Mouse (Mus musculus) embryo, embryonic 11.5 days (tissue): ENCODE measurements around the gene St6gal2.

Source experiments
- DNase-seq: peaks from one replicate; pipeline ENCODE4 v3.0.0-alpha.2; 2012; ENCODE audit warnings: low read depth, low spot score

Gene St6gal2

DNA sequence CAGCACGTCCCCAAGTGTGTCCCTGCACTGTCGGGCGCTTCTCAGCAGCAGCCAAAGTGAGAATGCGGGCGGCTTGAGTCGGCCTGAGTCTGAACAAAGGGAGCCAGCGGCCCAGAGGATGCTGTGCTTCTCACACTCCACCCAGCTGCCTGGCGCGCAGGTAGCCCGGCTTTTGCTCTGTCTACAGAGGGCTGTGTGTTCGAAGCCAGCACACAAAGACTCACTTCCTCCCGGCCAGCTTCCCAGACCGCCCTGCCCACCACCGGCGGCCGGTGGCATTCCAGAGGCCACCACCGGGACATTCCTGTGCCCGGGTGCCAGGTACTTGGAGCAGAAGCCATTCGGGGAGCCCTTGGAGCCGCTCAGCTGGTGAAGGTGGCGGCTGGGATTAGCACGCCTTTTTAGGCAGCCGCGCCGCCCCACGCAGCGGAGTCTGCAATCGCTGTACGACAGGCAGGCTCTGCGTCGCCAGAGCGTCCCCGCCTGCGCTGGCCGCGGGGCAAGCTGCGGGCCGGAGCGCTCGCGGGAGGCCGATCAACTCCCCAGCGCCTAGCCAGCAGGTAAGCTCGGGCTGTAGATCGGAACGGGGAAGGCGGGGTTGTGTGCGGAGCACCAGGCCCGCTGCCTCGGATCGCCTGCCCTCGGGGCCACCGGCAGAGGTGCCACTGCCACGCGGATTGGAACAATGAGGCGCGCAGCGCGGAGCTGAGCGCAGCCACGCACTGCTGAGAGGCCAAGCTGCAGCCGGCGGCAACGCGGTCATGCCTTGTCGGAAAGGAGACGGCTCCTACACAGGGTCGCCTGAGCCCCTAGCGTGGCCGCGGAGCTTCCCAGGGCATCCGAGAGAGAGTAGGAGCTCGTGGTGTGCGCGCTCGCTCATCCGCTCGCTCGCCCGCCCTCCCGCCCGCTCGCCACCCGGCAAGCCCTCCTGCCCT is at the start of gene St6gal2:
Gene St6gal2 (plus strand): TSS at position 133 of the 935 bp plus-strand sequence.
- peak; percentile 51 for DNase-seq

DNA sequence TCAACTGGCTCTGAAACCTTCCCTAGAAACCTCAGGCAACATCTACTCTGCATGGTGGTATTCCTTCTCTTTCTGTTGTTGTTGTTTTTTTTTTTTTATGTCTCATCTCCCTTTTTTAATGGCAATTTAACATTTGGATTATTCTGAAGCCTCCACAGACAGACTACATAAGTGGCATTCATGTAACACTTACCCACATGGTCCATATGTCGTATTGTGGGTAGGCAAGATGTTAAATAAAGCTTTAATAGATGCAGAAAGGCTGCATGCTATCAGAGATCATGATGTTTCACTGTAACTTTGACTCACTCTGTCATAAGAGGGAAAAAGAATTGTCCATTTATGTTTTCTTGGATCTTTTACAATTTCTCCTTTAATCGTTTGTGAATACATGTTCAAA is 39.1 kb upstream of the St6gal2 start:
- DNase-seq, result no peak

GRCm38 (mm10) chr17:55416519-55416918 is 28.7 kb upstream of the St6gal2 start:
- DNase-seq, result no peak

GRCm38 (mm10) chr17:55446185-55446527 is 974 bp downstream of the St6gal2 start:
- peak; percentile 27 for DNase-seq

DNA sequence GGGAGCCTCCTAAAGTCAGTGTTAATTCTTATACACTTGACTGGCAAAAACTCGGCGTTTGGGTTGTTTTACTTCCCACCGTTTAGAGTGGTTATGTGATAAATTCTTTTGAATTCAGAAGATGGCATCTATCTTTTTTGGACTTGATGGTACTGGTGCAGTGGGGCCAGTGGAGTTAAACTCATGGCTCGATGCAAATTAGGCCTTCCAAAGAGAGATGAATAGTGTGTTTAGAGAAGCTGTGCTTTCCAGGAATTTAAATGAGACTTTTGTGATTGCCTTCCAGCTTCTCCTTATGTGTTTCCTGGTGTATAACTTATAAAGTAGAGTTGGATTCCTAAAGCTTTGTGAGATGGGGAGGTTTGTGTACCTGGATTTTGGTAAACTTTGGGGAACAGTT is 1.5 kb downstream of the St6gal2 start:
- DNase-seq, result no peak

- no peak for DNase-seq
These were observed 5.8 kb downstream of the St6gal2 start for GRCm38 (mm10) chr17:55450943-55451342.

- no peak for DNase-seq
These were observed 9.3 kb downstream of the St6gal2 start for GRCm38 (mm10) chr17:55454487-55454886.

DNA sequence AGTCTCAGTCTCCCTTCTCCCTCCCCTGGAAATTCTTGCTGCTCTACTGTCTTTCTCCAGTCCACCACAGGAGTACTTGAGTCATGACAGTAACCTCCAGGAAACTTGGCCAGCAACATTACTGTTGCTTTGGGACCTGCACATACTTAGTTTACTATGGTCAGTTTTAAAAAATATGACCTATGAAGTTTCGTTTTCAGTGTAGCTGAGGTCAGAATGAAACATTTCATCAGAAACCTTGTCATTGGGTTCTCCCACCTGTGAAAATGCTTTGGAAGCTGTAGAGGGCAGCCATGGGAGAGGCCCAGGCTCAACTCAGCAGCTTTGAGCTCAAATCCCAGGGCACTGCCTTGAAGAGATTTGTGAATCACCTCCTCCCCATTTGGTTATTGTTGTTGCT is 15.0 kb downstream of the St6gal2 start:
- DNase-seq, result no peak

- DNase-seq, result no peak
These were observed 22.4 kb downstream of the St6gal2 start for GRCm38 (mm10) chr17:55467579-55467978.

DNA sequence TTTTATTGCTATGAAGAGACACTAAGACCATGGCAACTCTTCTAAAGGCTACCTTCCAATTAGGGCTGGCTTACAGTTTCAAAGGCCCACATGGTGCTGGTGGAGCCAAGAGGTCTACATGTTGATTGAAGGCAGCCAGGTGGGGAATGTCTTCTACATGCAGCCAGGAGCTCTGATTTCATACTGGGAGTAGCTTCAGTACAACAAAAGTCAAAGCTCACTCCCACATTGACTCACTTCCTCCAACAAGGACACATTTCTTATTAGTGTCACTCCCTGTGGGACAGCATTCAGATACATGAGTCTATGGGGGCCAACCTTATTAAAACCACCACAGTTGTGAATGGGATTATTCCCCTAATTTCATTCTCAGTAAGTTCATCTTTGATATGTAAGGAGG is 23.8 kb downstream of the St6gal2 start:
- DNase-seq, result no peak

GRCm38 (mm10) chr17:55475974-55476373 is 30.8 kb downstream of the St6gal2 start:
- DNase-seq, result no peak

GRCm38 (mm10) chr17:55477361-55477760 is 32.2 kb downstream of the St6gal2 start:
- DNase-seq, result no peak

GRCm38 (mm10) chr17:55479367-55479766 is 34.2 kb downstream of the St6gal2 start:
- no peak for DNase-seq

DNA sequence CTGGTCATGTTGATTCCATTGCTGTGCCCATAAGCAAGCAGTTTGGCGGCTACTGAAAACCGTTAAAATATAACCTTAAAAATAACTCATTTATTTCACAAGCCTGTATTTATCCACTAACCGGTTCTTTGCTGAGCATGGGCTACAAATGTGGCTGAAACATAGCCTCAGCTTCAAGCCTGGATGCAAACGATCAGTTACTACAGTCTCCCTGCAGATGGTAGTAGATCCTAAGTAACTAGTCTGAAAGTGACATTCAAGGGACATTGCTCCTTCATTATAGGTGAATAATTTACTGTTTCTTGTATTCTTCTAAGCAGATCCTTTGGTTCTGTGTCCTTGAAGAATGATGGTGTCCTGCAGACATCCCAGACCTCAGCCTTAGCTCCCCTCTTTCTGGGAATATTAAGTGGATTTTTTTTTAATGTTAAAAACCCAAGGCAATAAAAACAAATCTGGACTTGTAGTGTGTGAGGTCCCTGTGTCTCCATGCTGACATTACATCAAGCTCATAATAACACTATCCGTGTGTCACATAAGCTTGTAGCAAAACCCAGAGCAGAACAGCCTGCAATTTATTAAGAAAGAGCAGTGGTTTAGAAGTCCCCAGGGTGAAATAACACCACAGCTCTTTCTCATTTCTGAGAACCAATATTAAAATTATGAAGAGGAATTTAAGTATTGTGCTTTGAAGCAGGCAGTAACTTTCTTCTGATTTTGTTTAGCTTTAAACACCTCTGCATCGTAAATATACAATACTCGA is 39.1 kb downstream of the St6gal2 start:
- no peak for DNase-seq

GRCm38 (mm10) chr17:55531872-55532271 is 86.7 kb downstream of the St6gal2 start:
- DNase-seq, result no peak

GRCm38 (mm10) chr17:55548476-55548875 is 103.3 kb downstream of the St6gal2 start:
- no peak for DNase-seq

- no peak for DNase-seq
These were observed 116.6 kb downstream of the St6gal2 start for GRCm38 (mm10) chr17:55561774-55562173.
